Mouse (Mus musculus): ENCODE data around the gene Magi1. TPM values are rescaled to one million over a fixed set of nuclear protein-coding genes. Genes with fewer than 3 reads are reported as not detected.

The Magi1 gene
- polyA plus RNA-seq, 1 experiment = 3.4 TPM

DNA sequence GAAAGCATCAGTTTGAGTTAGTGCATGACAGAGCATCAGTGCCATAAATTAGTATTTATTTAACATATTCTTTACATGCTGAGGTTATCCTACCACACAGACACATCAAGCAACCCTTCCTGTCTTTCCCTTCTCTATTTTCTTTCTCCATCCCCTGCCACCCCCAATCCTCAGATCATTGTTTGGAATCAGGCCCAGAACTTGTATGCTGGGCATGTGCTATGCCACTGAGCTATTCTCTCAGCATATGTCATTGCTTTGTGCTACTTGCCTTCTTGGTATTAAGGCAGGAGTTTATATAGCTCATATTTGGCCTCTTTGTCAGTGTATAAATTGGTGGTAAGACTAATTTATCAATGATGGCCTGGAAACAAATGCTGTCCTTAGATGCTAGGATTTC, 494.0 kb downstream of the Magi1 start:
- H3ac ChIP-seq (ENCODE audit: control insufficient read depth, insufficient read length) = no peak overlapping the region
- H3K36me3 ChIP-seq (ENCODE audit: control insufficient read depth, insufficient read depth) = no peaks in the 10 kb centered on the region
- no peak overlapping the region for H3K4me3 ChIP-seq
- no peaks in the 10 kb centered on the region for H3K79me2 ChIP-seq (ENCODE audit: control insufficient read depth, insufficient read depth)
- TF ChIP-seq TCF3 (IDR thresholded peaks at IDR 0.05; ENCODE audit: insufficient read length, low read depth) (no peak), MYOG (IDR thresholded peaks at IDR 0.05; ENCODE audit: control insufficient read depth in 1 of 3, insufficient read depth in 1 of 3, insufficient read length in 2 of 3, low read depth in 2 of 3) (no peak), SRF (IDR thresholded peaks at IDR 0.05; ENCODE audit: control insufficient read depth, insufficient read length, low read depth) (no peak), E2F4 (IDR thresholded peaks at IDR 0.05; ENCODE audit: insufficient read depth) (no peak), MAX (IDR thresholded peaks at IDR 0.05; ENCODE audit: low read depth) (no peak), TCF12 (IDR thresholded peaks at IDR 0.05; ENCODE audit: insufficient read depth, poor library complexity, severe bottlenecking) (no peak), CEBPB (IDR thresholded peaks at IDR 0.05; ENCODE audit: insufficient read depth, poor library complexity, severe bottlenecking) (no peak), MYOD1 (IDR thresholded peaks at IDR 0.05; ENCODE audit: control insufficient read depth in 1 of 3, insufficient read length in 2 of 3, low read depth in 2 of 3) (no peak), POLR2AphosphoS2 (IDR thresholded peaks at IDR 0.05; ENCODE audit: insufficient read length, low read depth) (no peak), USF1 (IDR thresholded peaks at IDR 0.05; ENCODE audit: low read depth) (no peak), POLR2A (IDR thresholded peaks at IDR 0.05; ENCODE audit: insufficient read length, low read depth) (no peak), REST (IDR thresholded peaks at IDR 0.05; ENCODE audit: insufficient read depth, insufficient read length) (no peak)
- H3K27me3 ChIP-seq (ENCODE audit: control insufficient read depth, insufficient read depth, insufficient read length) = no peaks in the 10 kb centered on the region
- H3K4me2 ChIP-seq (ENCODE audit: low read depth) = no peak overlapping the region

DNA sequence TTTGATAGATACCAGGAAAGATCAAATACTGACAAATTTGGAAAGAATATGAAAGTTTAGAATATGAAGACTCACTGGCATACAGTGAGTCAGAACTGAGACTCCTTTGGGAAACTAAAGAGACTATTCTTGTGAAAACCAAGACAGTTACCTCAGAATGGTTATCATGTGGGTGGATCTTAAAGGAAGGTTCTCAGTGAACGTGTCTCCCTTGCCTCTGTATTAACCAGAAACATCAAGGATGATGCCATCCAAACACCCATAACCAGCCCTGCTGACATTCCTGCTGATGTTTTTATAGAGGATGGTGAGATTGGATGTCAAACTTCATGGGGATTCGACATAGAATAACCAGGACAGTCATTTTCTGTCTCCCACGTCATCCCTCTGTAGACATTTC, 496.7 kb downstream of the Magi1 start:
- Histone ChIP-seq H3ac (ENCODE audit: control insufficient read depth, insufficient read length) (no peak overlapping the region), H3K79me2 (ENCODE audit: control insufficient read depth, insufficient read depth) (no peaks in the 10 kb centered on the region), H3K27me3 (ENCODE audit: control insufficient read depth, insufficient read depth, insufficient read length) (no peaks in the 10 kb centered on the region), H3K4me2 (ENCODE audit: low read depth) (no peak overlapping the region), H3K4me3 (no peak overlapping the region), H3K36me3 (ENCODE audit: control insufficient read depth, insufficient read depth) (no peaks in the 10 kb centered on the region)
- no peak for TF ChIP-seq MAX (IDR thresholded peaks at IDR 0.05; ENCODE audit: low read depth)

DNA sequence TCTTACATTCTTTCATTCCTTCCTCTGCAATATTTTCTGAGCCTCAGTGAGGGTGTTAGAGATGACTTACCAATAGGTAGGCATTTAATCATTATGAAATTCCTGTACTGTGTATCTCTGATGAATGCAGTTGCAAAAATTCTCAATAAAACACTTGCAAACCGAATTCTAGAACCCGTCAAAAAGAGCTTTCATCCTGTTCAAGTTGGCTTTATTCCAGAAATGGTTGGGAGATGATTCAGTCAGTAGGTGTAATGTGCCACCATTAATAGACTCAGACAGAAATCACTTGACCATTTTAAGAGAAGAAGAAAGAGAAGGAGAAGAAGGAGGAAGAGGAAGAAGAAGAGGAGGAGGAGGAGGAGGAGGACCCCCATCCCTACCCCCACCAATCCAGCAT, 497.5 kb downstream of the Magi1 start:
- no peaks in the 10 kb centered on the region for H3K36me3 ChIP-seq (ENCODE audit: control insufficient read depth, insufficient read depth)
- H3K79me2 ChIP-seq (ENCODE audit: control insufficient read depth, insufficient read depth) = no peaks in the 10 kb centered on the region
- TF ChIP-seq USF1 (IDR thresholded peaks at IDR 0.05; ENCODE audit: low read depth) (no peak), TCF3 (IDR thresholded peaks at IDR 0.05; ENCODE audit: insufficient read length, low read depth) (no peak), MYOD1 (IDR thresholded peaks at IDR 0.05; ENCODE audit: control insufficient read depth in 1 of 3, insufficient read length in 2 of 3, low read depth in 2 of 3) (no peak), MYOG (IDR thresholded peaks at IDR 0.05; ENCODE audit: control insufficient read depth in 1 of 3, insufficient read depth in 1 of 3, insufficient read length in 2 of 3, low read depth in 2 of 3) (no peak), POLR2AphosphoS2 (IDR thresholded peaks at IDR 0.05; ENCODE audit: insufficient read length, low read depth) (no peak), MAX (IDR thresholded peaks at IDR 0.05; ENCODE audit: low read depth) (no peak), SRF (IDR thresholded peaks at IDR 0.05; ENCODE audit: control insufficient read depth, insufficient read length, low read depth) (no peak), E2F4 (IDR thresholded peaks at IDR 0.05; ENCODE audit: insufficient read depth) (no peak), CEBPB (IDR thresholded peaks at IDR 0.05; ENCODE audit: insufficient read depth, poor library complexity, severe bottlenecking) (no peak), REST (IDR thresholded peaks at IDR 0.05; ENCODE audit: insufficient read depth, insufficient read length) (no peak), POLR2A (IDR thresholded peaks at IDR 0.05; ENCODE audit: insufficient read length, low read depth) (no peak)
- H3K4me2 ChIP-seq (ENCODE audit: low read depth) = no peak overlapping the region
- no peaks in the 10 kb centered on the region for H3K27me3 ChIP-seq (ENCODE audit: control insufficient read depth, insufficient read depth, insufficient read length)
- no peak overlapping the region for H3ac ChIP-seq (ENCODE audit: control insufficient read depth, insufficient read length)
- H3K4me3 ChIP-seq = no peak overlapping the region

DNA sequence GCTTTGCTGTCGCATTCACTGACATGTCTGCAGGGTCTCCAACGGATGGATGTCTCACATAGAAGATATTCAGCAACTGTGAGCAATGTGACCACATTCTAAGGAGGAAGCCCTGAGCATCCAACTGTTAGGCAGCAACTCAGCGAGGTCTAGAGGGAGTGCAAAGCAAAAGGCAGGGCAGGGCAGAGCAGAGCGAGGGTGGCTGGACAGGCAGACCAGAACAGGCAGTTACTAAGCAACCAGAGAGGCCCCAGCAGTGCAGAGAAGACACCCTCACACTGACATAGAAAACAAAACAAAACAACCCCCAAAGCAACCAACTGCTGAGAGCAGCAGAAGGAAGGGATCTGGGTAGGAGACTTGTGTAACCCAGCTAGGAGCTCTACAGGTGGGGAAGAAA, 512.6 kb downstream of the Magi1 start:
- no peaks in the 10 kb centered on the region for H3K27me3 ChIP-seq (ENCODE audit: control insufficient read depth, insufficient read depth, insufficient read length)
- H3ac ChIP-seq (ENCODE audit: control insufficient read depth, insufficient read length) = no peak overlapping the region
- no peak overlapping the region for H3K4me2 ChIP-seq (ENCODE audit: low read depth)
- no peak for TF ChIP-seq TCF3 (IDR thresholded peaks at IDR 0.05; ENCODE audit: insufficient read length, low read depth)
- no peak for TF ChIP-seq E2F4 (IDR thresholded peaks at IDR 0.05; ENCODE audit: insufficient read depth)
- no peak for TF ChIP-seq TCF12 (IDR thresholded peaks at IDR 0.05; ENCODE audit: insufficient read depth, poor library complexity, severe bottlenecking)
- TF ChIP-seq MYOD1 (IDR thresholded peaks at IDR 0.05; ENCODE audit: control insufficient read depth in 1 of 3, insufficient read length in 2 of 3, low read depth in 2 of 3) = no peak
- no peak for TF ChIP-seq POLR2AphosphoS2 (IDR thresholded peaks at IDR 0.05; ENCODE audit: insufficient read length, low read depth)
- no peak for TF ChIP-seq REST (IDR thresholded peaks at IDR 0.05; ENCODE audit: insufficient read depth, insufficient read length)
- TF ChIP-seq POLR2A (IDR thresholded peaks at IDR 0.05; ENCODE audit: insufficient read length, low read depth) = no peak
- TF ChIP-seq CEBPB (IDR thresholded peaks at IDR 0.05; ENCODE audit: insufficient read depth, poor library complexity, severe bottlenecking) = no peak
- TF ChIP-seq SRF (IDR thresholded peaks at IDR 0.05; ENCODE audit: control insufficient read depth, insufficient read length, low read depth) = no peak
- TF ChIP-seq MAX (IDR thresholded peaks at IDR 0.05; ENCODE audit: low read depth) = no peak
- TF ChIP-seq USF1 (IDR thresholded peaks at IDR 0.05; ENCODE audit: low read depth) = no peak
- no peak for TF ChIP-seq MYOG (IDR thresholded peaks at IDR 0.05; ENCODE audit: control insufficient read depth in 1 of 3, insufficient read depth in 1 of 3, insufficient read length in 2 of 3, low read depth in 2 of 3)
- H3K36me3 ChIP-seq (ENCODE audit: control insufficient read depth, insufficient read depth) = no peaks in the 10 kb centered on the region
- H3K79me2 ChIP-seq (ENCODE audit: control insufficient read depth, insufficient read depth) = no peaks in the 10 kb centered on the region
- H3K4me3 ChIP-seq = no peak overlapping the region

DNA sequence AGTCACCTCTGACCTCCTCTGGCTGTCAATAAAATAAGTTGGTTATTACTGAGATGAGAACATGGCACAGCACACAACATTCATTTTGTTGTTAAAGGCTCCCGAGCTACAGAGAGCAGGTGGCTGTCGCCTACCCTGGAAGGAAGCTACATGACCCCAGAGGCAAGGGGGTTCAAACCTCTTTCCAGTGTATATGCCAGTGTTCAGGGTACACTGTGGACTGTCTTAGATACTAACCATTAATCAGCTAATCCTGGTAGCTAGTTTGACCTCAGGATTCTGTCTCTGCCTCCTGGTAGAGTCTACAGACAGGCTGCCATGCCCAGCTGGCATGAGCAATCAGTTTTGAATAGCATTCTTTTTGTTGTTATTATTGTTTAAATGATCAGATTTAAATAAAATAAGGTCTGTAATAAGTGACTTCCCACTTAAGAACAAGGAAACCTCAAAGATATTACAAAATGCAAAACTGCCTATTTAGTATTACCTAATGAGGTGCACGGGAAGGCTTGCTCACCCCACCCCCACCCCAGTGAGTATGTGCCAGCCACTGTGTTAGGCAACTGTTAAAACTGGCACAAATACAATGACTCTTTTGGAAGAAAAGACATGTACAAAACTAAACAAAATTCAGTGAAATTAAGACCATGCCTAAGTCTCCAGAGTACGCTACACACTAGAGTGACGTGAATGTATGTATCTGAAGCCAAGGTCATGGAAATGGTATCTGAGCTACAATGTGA, 513.3 kb downstream of the Magi1 start:
- H3K36me3 ChIP-seq (ENCODE audit: control insufficient read depth, insufficient read depth) = no peaks in the 10 kb centered on the region
- H3K79me2 ChIP-seq (ENCODE audit: control insufficient read depth, insufficient read depth) = no peaks in the 10 kb centered on the region
- no peak overlapping the region for H3ac ChIP-seq (ENCODE audit: control insufficient read depth, insufficient read length)
- TF ChIP-seq REST (IDR thresholded peaks at IDR 0.05; ENCODE audit: insufficient read depth, insufficient read length) = no peak
- no peak for TF ChIP-seq POLR2A (IDR thresholded peaks at IDR 0.05; ENCODE audit: insufficient read length, low read depth)
- no peak for TF ChIP-seq TCF12 (IDR thresholded peaks at IDR 0.05; ENCODE audit: insufficient read depth, poor library complexity, severe bottlenecking)
- TF ChIP-seq CEBPB (IDR thresholded peaks at IDR 0.05; ENCODE audit: insufficient read depth, poor library complexity, severe bottlenecking) = no peak
- no peak for TF ChIP-seq SRF (IDR thresholded peaks at IDR 0.05; ENCODE audit: control insufficient read depth, insufficient read length, low read depth)
- TF ChIP-seq E2F4 (IDR thresholded peaks at IDR 0.05; ENCODE audit: insufficient read depth) = no peak
- H3K27me3 ChIP-seq (ENCODE audit: control insufficient read depth, insufficient read depth, insufficient read length) = no peaks in the 10 kb centered on the region
- H3K4me2 ChIP-seq (ENCODE audit: low read depth) = no peak overlapping the region
- H3K4me3 ChIP-seq = no peak overlapping the region

Measured in myocyte (in vitro differentiated cells).